Mouse (Mus musculus): Measurements from ENCODE around the gene Ucp2.

DNA sequence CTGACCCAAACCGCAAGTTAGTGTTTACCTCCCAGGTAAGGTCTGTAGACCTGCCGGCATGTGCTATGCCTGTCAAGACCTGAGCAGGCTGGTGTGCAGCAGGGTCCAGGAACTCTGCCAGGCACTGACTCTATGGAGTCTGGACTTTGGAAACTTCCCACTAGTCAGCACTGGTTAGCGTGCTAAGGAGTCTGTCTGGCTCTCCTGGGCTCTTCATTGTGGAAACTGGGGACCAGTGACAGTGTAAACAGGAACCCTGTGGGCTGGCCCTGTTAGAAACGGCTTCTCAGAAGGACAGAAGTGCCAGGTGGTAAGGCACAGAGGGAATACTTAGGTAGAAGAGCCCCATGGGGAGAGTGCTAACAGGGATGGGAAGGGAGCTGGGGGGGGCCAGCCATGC lies 27.9 kb upstream of the Ucp2 start:
- TF ChIP-seq CTCF (IDR thresholded peaks at IDR 0.05; ENCODE audit: control insufficient read depth, insufficient read depth, insufficient read length), result no peak
- no peak for TF ChIP-seq MAX (IDR thresholded peaks at IDR 0.05)
- TF ChIP-seq CEBPB (IDR thresholded peaks at IDR 0.05; ENCODE audit: low read depth), result no peak
- TF ChIP-seq MYOG (IDR thresholded peaks at IDR 0.05; ENCODE audit: control insufficient read depth, extremely low read depth, insufficient read length), result no peak
- no peak for TF ChIP-seq USF1 (IDR thresholded peaks at IDR 0.05; ENCODE audit: low read depth)
